Mouse (Mus musculus) cerebral cortex, adult 2 months (tissue): ENCODE results near the gene Gan.

Experiments used
- WGBS: fragments of 180-500 bp; shearing (Covaris S2); methylation state at CpG from one replicate; pipeline ENCODE4 v1.1.7; 2018; 5-methylcytosine and 5-hydroxymethylcytosine counted together

The Gan gene

DNA sequence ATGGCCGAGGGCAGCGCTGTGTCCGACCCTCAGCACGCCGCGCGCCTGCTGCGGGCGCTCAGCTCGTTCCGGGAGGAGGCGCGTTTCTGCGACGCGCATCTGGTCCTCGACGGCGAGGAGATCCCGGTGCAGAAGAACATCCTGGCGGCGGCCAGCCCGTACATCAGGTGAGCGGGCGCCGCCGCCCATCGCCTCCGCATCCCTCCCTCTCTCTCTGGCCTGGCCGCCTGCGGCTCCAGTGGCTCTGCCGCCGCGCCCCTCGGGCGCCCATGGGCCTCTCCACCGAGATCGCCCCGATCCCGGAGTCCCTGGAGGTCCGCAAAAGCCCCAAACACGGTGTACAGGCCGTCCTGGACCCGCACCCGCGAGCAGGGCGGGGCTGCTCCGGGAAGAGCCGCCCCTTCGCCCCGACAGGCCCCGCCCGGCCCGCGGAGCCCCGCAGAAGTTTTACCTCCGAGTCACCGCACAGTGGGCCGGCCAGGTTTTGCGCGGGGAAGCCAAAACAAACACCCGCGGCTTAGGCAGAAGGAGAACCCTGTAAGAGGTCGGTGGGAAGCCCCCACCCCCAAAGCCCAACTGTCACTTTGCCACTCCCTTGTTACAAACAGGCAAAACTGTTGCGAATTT lies at the start of gene Gan:
Gan (plus strand) TSS at position 1 of the 627 bp plus-strand sequence.
- under 1% methylated on average over 64 of the region's 65 CpGs for WGBS

DNA sequence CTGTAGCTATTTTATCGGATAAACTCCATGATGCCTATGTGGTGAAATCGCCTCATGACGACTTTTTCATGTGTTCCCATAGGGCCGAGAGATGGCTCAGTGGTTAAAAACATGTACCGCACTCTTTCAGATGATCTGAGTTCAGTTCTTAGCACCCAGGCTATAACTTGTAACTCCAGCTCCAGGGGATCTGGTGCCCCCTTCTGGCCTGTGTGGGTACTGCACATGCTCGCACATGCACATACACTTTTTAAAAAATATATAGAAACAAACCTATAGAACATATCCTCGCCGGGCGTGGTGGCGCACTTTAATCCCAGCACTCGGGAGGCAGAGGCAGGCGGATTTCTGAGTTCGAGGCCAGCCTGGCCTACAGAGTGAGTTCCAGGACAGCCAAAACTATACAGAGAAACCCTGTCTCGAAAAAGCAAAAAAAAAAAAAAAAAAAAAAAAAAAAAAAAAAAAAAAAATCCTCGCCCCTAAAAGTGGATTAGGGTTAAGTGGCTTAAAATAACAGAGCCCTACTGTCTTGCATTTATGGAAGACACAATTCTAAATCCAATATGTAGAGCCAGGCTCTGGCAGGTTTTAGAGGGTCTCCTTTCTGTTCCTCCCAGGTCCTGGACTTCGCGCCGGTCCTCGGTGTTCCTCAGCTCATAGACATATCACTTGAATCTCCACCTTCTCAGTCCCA lies 48.8 kb upstream of the Gan start:
- 91% methylated on average over 19 of the region's 19 CpGs for WGBS

DNA sequence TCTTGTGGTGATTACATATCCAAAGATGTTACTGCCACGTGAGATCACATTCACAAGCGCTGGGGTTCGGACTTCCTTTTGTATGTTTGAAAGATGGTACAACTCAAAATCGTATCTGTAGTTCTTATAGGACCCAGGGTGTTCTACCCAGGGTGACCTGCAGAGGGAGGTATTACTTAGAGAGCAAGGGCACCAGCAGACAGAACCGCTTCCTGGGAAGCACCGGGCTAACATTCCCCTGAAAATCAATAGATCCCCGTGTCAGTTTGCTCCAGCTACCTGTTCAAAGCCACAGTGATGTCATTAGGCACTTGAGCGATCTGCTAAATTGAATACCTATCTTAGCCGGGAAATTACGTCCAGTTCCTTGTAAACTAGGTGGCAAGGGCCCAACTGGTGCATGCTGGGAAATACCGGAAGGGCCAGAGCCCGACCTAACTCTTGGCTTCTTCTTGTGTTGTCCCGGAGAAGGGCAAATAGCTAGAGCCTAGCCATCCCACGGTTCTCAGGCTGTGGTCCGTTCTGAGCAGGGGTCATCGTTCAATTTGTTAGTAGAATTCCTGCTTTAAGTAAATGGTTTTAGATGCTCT lies 48.0 kb upstream of the Gan start:
- WGBS: 54% methylated on average over 16 of the region's 16 CpGs

DNA sequence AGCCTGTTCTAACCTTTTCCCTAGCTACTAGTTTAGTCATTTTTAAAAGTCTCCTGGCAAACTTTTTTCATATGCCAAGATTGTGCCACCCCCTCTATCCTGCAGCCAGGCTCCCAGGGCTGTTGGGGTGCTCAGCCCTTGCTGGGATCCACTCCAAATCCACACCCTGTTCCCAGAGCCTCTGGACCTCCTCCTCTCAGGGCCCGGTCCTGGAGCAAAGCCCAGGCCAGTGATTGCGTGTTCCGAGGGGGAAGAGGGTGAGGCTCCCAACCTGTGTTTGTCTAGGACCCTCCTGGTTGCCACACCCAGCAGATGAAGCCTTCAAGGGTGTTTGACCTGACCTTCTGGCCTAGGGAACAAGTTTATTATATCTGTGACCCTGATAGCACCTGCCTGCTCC lies 46.3 kb upstream of the Gan start:
- 71% methylated on average over 3 of the region's 3 CpGs for WGBS

DNA sequence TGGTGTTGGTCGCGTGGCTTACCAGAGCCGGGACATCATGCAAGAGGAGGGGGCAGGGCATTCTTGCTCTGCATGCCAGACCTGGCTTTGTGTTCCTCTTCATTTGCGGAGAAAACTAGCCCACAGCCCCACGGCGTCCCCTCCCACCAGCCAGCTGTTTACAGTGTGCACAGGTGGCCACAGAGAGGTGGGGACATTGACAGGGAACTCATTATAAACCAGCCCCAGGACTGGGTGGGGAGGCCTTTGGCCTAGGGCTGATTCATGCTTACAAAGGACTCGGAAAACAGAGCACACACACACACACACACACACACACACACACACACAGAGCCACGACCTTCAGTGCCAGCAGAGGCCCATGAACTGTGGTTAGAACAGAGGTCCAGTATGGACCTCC lies 45.7 kb upstream of the Gan start:
- WGBS: 74% methylated on average over 8 of the region's 8 CpGs

DNA sequence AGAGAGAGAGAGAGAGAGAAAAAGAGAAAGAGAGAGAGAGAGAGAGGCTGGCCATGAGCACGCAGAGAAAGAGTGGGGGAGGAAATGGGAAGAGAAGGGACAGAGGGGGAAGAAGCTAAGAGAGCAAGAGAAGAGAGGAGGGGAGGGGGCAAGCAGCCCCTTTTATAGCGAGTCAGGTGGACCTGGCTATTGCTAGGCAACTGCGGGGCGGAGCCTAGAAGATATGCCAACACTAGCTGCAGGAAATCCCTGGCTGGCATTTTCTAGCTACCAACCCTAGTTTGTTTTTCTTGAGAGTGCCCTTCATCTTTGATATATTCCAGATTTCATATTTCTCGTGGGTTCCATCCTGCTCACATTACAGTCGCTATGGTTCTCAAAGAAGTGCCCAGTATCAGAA lies 42.8 kb upstream of the Gan start:
- WGBS: 36% methylated on average over 6 of the region's 6 CpGs

DNA sequence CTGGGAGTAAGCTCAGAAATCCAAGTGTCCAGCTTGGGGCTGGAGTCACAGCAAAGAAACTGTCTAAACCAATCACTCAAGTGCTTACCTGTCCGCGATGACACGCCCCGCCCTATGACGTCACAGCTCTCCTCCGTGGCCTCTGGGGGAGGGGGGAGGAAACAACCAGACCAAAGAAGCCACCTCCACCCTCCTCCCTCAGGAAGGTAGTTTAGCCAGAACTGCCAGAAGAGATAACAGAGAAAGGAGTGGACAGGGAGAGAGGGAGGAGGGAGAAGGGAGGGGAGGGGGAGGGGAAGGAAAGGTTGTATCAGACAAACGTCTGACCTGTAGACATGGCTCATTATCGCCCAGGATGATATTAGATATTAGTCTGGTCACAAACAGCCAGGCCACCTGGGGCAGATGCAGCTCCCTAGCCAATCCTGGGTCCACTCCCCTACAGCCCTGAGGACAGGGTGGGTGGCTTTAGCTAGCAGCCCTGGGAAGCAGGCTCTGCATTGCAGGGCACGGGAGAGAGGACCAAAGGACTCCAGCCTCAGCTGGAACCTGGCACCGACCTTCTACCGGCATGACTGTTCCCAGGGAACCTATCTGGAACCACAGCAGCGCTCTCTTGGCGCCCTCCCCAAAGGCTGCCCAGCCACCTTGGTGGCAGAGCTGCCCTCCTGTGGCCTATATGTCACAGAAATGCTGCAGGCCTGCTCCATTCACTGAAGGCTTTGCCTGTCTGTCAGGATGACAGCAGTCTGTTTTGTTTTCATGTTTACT lies 42.1 kb upstream of the Gan start:
- 25% methylated on average over 13 of the region's 13 CpGs for WGBS

DNA sequence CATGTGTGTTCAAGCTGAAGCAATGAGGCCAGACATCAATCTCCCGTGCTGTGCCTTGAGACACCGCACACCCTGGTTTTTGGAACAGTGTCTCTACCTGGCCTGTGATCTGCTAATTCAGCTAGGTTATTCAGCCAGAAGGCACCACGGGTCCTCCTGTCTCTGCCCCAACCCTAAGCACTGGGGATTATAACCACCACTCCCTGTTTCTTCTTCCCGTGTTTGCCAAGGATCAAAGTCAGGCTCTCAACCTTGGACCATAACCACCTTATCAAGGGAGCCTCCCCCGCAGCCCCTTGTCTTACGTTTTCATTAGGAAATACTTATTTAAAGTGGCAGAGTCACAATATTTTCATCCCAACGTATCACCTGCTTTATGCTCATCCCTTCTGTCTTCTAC lies 41.4 kb upstream of the Gan start:
- WGBS: 84% methylated on average over 7 of the region's 7 CpGs

DNA sequence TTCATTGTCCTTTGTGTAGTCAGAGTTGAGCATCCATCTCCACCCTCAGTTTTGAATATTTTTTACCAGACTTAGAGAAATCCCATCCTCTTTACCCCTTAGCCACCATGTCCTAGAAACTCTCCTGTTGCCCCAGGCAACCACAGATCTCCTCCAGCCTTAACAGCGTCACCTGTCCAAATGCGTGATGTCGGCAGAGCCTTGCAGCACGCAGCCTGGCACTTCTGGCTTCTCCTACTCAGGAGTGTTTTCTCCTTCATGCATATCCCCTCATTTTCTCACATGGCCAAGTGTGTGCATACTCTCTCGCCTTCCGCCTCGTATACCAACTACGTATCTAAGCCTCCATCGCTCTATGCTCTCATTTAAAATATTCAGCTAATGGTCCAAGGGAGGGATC lies 39.5 kb upstream of the Gan start:
- WGBS: 63% methylated on average over 9 of the region's 9 CpGs

DNA sequence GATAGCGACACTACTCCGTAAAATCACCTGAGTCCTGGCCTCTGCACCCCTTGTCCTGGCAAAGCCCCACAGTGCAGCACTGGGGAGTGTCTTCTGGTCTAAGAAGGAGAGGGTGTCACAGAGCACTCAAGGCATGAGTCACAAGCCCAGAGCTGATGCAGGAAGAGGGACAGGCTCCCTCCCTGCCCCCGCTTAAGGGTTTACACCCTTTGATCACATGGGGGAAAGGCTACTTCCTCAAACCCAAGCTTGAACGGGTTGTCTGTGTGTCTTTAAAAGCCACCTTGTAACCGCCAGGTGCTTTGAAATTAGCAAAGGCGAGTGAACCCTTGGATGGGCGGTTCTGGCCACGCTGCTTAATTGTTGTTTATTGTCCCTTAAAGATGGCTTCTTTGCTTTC lies 36.7 kb upstream of the Gan start:
- 78% methylated on average over 8 of the region's 8 CpGs for WGBS

DNA sequence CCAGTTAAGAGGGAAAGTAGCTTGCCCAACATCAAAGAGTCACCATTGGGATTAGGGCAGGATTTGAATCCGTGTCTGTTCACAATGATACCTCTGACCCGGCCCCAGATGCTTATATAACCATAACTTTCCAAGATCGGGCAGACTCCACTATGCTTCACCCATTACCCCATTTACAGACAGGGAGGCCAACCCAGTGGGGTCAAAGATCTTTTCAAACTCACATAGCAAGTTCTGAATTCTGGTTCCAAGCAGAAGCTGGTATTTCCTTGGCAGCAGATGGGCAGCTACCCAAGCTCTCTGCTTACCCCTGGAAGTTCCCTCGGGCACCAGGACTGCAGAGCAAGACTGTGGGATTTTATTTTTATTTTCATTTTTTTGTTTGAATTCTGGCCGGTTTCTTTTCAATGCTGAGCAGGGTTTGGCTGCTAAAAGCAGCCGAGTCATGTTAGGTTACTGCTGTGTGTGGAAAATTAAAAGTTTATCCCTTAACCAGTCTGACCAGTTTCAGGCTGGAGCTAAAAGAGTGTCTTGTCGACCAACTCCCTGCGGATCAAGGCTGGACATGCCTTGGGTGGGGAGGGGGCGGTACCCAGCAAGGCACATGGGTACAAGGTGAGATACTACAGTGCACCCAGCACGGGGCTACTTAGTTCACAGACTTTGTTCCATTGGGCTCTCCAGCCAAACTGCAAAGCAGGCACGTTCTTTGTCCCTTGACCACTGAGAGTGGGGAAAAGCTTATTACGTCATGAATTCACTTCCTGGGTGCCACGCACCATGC lies 33.9 kb upstream of the Gan start:
- 82% methylated on average over 13 of the region's 13 CpGs for WGBS

DNA sequence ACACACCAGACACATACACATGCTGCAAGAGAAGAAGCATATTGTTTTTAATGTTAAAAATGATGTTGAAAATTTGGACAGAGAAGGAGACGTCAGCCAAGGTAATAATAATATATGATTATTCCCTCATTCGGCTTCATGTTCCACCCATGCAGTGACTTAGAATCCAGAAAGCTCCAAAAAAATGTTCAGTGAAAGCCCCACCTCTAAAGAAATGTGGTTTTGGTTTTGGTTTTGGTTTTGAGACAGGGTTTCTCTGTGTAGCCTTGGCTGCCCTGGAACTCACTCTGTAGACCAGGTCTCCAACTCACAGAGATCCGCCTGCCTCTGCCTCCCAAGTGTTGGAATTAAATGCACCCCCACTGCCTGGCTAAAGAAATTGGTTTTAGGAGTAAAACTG lies 32.1 kb upstream of the Gan start:
- 93% methylated on average over 3 of the region's 3 CpGs for WGBS

DNA sequence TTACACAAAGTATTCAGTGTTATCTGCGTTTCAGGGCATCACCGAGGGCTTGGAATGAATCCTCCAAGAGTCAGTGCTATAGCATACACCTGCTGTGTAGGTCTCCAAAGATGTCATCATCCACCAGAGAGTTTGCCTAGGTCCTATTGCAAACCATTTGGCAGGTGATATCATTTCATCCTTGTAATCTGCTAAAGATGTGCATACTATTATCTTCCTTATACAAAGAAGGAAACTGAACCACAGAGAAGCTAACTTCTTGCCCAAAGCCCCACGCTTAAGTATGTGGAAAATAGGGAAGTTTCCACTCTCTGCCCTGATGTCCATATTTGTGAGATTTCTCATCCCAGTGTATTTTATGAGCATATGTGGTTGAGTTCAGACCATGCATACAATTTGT lies 31.5 kb upstream of the Gan start:
- WGBS: 95% methylated on average over 3 of the region's 3 CpGs

DNA sequence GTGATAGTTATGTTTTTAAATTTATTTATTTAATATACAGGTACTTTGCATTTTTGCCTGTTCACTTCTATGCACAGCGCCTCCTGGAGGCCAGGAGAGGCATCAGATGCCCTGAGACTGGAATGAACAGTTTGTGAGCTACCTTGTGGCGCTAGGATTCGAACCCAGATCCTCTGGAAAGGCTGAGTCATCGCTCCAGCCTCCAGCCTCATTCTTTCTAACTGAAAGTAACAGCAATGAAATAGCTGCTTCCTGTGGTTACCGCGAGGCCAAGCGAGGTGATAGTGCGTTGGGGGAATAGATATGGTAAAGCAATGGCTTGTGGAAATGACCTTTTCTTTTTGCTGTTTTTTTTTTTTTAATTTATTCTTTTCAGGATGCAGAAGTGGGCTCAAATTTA lies 30.9 kb upstream of the Gan start:
- WGBS: 87% methylated on average over 8 of the region's 8 CpGs

DNA sequence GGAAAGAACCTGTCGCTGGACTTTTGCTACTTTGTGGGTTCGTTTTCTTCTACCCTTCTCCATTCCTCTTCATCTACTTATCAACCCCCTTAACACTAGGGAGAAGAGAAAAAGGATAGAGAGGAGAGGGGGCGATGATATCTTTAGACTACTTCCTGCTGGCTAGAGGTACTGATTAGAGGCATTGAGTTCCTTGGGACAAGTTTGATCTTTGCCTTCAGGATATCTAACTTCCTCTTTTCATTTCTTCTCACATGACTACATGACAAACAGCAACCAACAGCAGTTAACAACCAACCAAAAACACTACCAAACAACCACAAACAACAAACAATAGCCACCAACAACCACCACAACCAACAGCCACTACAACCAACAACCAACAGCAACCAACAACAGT lies 24.2 kb upstream of the Gan start:
- WGBS: 88% methylated on average over 3 of the region's 3 CpGs

DNA sequence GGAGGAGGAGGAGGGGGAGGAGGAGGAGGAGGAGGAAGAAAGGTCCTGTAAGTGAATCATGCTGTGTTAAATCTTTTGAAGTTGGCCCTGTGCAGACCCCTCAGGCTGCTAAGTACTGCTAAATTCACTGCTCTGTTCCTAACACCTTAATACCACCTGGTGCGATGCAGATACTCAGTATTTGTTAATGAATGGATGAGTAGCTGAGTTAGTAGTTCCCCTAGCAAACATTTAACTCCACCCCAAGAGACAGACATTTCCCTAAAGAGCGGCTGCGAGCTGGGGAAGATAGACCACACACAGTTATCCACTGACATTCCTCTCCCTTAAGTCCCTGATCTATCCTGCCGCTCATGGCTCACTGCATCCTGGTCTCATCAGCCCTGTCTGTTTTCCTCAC lies 21.6 kb upstream of the Gan start:
- WGBS: 60% methylated on average over 4 of the region's 4 CpGs

DNA sequence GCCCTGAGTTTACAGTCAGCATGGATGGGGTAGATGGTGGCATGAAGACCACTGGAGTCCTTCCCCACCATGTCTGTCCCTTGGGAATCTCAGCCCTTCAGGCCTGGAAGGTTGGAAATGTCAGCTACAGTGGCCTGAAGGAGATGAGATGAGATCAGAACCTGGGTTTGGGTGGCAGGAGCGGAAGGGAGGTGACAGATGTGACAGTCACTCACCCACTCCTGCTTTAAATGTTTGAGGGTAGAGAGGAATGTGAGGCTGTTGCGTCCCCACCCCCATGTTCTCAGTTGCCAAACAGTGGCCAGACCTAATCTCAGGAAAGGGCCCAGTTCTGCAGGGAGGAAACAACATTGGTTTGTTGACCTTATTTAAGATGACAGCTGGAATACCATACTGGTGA lies 21.2 kb upstream of the Gan start:
- 67% methylated on average over 2 of the region's 2 CpGs for WGBS

DNA sequence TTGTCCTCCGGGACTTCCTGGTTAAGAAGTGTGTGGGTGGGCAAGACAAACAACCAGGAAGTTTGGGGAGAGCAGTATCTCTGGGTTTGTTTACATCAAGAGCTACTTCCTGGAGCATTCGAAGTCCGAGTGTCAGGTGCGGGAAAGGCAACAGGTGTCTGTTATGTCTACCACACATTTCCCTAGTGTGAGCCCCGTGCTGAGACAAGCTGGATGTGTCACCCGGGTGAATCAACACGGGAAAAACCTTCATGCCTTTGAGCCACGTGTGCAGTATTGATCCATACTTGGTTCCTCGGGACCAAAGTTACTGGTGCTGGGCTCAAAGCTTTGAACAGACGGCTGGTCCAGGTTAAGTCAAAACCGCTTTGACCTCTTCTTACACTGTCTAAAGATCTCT lies 20.6 kb upstream of the Gan start:
- 73% methylated on average over 11 of the region's 11 CpGs for WGBS

DNA sequence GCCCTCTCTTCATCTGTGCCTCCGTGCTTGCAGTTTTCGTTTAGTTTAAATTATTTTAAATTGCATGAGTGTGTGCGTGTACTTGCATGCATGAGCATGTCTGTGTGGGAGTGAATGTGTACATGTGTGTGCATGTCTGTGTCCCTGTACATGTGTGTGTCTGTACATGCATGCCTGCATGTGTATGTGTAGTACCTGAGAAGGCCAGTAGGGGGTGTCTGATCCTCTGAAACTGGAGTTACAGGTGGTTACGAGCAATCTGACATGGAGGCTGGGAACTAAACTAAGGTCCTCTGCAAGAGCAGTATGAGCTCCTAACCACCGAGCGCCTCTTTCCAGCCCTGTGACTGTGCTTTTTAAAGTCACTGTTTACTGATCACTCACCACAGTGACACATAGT lies 9.4 kb upstream of the Gan start:
- 95% methylated on average over 6 of the region's 6 CpGs for WGBS

DNA sequence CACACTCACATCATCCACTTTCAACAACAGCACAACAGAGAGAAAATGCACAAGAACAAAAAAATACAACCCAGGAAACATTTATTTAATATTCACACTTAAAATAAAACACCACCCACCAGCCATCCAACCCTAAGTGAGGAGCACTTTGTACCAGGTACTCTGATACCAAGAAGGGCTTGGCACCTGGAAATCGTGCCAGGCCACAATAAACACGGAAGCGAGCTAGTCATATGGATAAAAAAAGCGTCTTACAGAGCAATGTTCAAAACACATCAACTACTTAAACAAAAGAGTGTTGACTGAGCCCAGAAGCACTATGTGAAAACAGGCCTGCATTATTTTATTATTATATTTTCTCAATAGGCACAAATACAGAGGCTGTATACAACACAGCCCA lies 1.8 kb upstream of the Gan start:
- WGBS: 75% methylated on average over 4 of the region's 4 CpGs

DNA sequence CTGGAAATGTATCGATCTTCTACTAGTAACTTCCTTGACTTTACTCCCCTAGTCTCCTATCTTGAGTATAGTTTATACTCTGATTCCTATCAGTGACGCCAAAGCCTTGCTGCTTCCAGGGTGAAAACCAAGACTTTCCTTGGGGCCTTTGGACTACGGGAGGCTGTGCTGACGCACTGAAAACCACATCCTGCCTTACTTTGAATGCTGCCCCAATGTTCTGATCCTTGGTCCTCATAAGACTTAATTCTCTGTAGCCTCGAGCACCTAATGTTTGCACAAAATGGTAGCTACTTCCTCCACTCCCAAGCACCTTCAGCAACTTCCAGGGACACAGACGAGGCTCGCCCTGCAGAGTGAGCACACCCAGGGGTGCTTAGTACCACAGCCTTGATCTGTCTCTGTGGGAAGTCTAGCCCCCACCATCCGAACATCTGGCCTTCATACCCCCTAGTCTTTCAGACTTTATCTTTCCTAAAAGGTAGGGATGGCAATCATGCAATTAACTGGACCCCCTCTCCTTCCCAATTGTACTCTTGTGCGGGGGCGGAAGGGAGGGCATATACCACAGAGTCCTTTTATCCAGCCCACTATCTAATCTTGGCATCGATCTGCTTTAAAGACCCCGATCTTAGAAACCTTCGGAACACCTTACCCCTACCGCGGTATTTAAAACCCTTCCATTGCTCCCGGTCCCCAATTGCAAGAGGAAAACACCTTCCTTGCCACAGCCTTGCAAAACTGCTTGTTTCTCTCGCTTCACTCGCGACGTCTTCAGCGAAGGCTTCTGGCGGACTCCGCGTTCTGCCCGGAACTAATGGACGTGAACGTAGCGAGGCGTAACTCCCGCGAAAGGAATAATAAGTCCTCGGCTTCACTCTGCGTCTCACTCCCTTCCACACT lies 818 bp upstream of the Gan start:
- 8% methylated on average over 33 of the region's 33 CpGs for WGBS
